Mouse (Mus musculus): ENCODE results near the gene Ada. TPM values are rescaled to one million over a fixed set of nuclear protein-coding genes. Genes with fewer than 3 reads are reported as not detected.
"Not testable (repeated sequence)": the region's sequence is repeated elsewhere in the genome, so short reads cannot be mapped to it uniquely, and the experiment has no call there.

The Ada gene
- total RNA-seq, 4 experiments from 2014 or later, result 0.46 to 1.2 (median 0.89) TPM

- no peak for DNase-seq (ENCODE audit: low spot score)
These were observed 50.8 kb downstream of the Ada start for GRCm38 (mm10) chr2:163699078-163699780.

- no peak for DNase-seq (ENCODE audit: low spot score)
These were observed 52.1 kb downstream of the Ada start for GRCm38 (mm10) chr2:163697764-163698480.

GRCm38 (mm10) chr2:163696763-163697162 lies 53.3 kb downstream of the Ada start:
- no peak for DNase-seq (ENCODE audit: low spot score)

- peak; percentile 82 for DNase-seq (ENCODE audit: low spot score)
These were observed 56.2 kb downstream of the Ada start for GRCm38 (mm10) chr2:163693716-163694314.

GRCm38 (mm10) chr2:163692873-163693612 lies 57.0 kb downstream of the Ada start:
- DNase-seq (ENCODE audit: low spot score), result no peak

- DNase-seq (ENCODE audit: low spot score), result no peak
These were observed 58.0 kb downstream of the Ada start for GRCm38 (mm10) chr2:163691846-163692605.

- no peak for DNase-seq (ENCODE audit: low spot score)
These were observed 59.4 kb downstream of the Ada start for GRCm38 (mm10) chr2:163690409-163691304.

GRCm38 (mm10) chr2:163689771-163690170 lies 60.3 kb downstream of the Ada start:
- DNase-seq (ENCODE audit: low spot score), result no peak

- DNase-seq (ENCODE audit: low spot score), result not testable (repeated sequence)
These were observed 61.7 kb downstream of the Ada start for GRCm38 (mm10) chr2:163688377-163688776.

- no peak for DNase-seq (ENCODE audit: low spot score)
These were observed 63.2 kb downstream of the Ada start for GRCm38 (mm10) chr2:163686886-163687285.

GRCm38 (mm10) chr2:163686233-163686632 lies 63.8 kb downstream of the Ada start:
- no peak for DNase-seq (ENCODE audit: low spot score)

- peak; percentile 78 for DNase-seq (ENCODE audit: low spot score)
These were observed 64.3 kb downstream of the Ada start for GRCm38 (mm10) chr2:163685761-163686200.

- DNase-seq (ENCODE audit: low spot score), result no peak
These were observed 64.8 kb downstream of the Ada start for GRCm38 (mm10) chr2:163685287-163685686.

- DNase-seq (ENCODE audit: low spot score), result no peak
These were observed 67.7 kb downstream of the Ada start for GRCm38 (mm10) chr2:163682344-163682743.

GRCm38 (mm10) chr2:163676745-163677144 lies 73.3 kb downstream of the Ada start:
- no peak for DNase-seq (ENCODE audit: low spot score)

Other genes starting within 250 kb of the Ada start
- not detected for gene Hnf4a, start 243.4 kb downstream of the Ada start, total RNA-seq (2022)
- 10 to 100 TPM in 2 of 4 experiments, 1 to 10 TPM in 2; 7.4 to 15.0 (median 11.4) TPM for gene Ttpal, start 147.9 kb downstream of the Ada start, total RNA-seq (2022)
- gene Serinc3, start 105.1 kb downstream of the Ada start, total RNA-seq (2022), result 100 to 1,000 TPM; 272 to 302 (median 297) TPM
- 100 to 1,000 TPM; 214 to 247 (median 224) TPM for gene Pkig, start 91.9 kb downstream of the Ada start, total RNA-seq (2022)
- 1 to 10 TPM in 2 of 4 experiments, under 1 TPM in 2; 0.65 to 2.6 (median 1.4) TPM for gene Ccn5, start 70.6 kb upstream of the Ada start, total RNA-seq (2022)
- gene Kcnk15, start 103.4 kb upstream of the Ada start, total RNA-seq (2022), result not detected
- 1 to 10 TPM; 1.6 to 2.6 (median 1.8) TPM for gene Rims4, start 168.4 kb upstream of the Ada start, total RNA-seq (2022)
- 10 to 100 TPM; 66.1 to 76.5 (median 72.0) TPM for gene Ywhab, start 244.7 kb upstream of the Ada start, total RNA-seq (2022)

Measured in heart, adult 8-10 months (tissue).